Mouse (Mus musculus): ENCODE measurements around the gene Trim10.

DNA sequence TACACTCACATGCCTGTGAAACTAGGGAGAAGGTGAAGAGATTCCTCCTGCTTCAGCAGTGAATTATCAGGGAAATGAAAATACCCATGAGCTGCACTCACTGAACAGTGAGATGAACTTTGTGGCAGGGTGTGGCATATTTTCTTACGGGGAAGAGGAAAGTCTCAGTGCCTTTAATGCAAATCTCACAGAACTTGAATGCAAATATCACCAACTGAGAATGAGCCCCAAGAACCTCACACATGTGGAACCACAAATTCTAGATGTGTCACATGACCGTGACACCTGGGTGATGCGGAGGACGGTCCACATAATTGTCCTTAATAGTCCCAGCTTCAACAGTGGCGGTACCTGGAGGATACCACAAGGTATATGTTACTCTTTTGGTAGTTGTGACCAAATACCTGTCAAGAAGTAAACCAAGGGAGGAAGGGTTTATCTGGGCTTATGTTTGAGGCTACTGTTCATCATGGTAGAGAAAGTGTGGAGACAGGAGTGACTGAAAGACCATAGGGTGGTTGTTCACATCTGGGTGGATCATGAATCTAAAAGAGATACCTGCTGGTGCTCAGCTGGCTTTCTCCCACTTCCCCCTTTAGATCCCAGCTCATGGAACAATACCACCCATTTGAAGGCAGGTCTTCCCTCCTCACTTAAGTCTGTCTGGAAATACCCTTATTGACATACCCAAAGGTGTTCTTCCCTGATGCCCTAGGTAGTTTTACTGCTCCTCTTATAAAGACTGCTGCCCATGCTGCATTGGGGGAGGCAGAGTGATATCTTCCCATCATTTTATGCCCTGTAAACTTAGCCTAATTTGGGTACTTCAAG is 20.9 kb downstream of the Trim10 start, which contains the start of gene Trim40:
- no peak for TF ChIP-seq POLR2A (IDR thresholded peaks at IDR 0.05; ENCODE audit: control insufficient read depth, low read depth, low read length)
- TF ChIP-seq CTCF (IDR thresholded peaks at IDR 0.05; ENCODE audit: control insufficient read depth, insufficient read depth, insufficient replicate concordance, low read depth, low read length), result no peak

Data from testis, adult 2 months (tissue).